Mouse (Mus musculus) kidney, adult 11 months (tissue): ENCODE measurements around the gene Ccdc85c.

Experiments
- DNase-seq: peaks from one replicate; pipeline ENCODE4 v3.0.0; 2022

Ccdc85c gene

DNA sequence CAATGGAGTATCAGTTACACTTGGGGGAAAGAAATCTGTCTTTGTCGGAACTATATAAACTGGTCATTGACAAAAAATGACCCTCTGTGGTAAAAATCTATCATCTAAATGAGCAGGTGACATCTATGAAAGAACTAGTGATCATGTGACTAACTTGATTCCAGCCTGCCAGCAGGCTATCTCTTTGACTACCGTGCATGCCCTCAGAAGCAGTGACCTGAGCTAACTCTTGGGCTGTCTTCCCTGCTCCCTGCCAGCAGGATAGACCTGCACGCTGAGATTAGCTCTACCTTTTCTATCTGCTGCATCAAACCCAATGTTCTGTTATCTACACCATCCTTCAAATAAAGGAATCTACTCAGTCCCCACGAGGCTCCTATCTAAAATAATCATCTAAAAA, 102.6 kb downstream of the Ccdc85c start:
- DNase-seq: no peak

DNA sequence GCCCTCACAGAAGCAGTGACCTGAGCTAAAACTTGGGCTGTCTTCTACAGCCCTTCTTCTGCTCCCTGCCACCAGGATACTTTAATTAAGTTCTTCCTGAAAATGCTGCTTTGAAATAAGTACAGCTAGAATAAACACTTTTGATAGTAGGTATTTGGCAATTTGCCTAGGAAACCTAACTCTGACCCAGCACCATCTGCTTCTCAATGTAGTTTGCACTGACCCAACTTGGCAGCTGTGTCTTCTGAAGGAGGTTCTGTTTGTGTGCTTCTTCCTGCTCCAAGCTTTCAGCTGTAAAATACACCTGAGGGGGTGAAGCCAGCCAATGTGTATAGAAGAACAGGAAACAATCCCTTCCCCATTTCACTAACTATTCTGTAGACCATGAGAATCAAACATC, 103.9 kb downstream of the Ccdc85c start:
- no peak for DNase-seq

DNA sequence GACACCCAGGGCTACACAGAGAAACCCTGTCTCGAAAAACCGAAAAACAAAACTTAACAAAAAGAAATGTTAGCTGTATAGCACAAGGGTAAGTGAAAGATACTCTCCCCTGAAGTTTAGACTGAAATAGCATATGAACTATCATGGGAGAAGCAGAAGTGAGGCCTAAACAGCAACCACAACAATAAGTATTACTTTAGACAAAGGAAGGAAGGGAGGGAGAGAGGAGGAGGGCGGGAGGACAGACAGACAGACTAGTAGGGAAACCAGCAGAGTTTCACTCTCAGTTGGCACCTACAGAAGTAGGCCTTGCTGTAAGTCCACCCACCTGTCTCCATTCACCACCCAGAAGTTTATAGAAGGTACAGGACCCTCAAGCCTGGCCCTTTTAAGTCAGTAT, 104.8 kb downstream of the Ccdc85c start:
- DNase-seq: no peak

DNA sequence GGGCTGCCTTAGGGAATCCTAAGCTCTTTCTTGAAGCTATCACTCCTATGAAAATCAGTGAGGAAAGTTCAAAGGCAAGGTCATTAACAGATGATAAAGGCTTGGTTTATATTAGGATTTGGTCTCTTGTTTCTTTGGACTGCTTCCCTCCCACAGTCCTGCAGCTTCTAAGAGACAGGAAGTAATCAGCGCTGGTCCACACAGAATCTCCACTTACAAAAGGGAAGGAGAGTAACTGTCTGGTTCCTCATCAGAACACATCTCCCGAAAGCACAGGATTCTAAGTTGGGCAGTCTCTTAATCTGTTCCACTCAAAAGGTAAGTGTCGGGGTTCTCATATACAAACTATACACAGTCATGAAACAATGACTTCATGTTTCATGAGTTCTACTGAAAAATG, 106.3 kb downstream of the Ccdc85c start:
- no peak for DNase-seq

DNA sequence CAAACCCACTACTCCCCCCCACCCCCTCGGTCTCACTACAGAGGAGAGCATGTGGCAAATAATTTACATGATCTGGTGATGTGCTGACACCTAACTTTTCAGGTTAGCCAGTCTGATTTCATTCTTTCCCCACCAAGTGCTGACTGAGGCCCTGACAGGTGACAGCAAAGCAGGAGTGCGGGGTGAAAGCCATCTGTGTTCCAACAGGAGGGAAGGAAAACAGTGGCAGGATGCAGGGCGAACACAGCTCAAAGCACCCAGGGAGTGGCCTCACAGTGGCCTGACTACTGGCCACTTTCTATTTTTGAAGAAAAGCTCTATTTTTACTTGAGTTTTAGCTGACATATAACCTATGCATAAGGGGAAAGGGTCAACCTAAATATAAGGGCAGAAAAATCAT, 111.5 kb downstream of the Ccdc85c start:
- DNase-seq: no peak

DNA sequence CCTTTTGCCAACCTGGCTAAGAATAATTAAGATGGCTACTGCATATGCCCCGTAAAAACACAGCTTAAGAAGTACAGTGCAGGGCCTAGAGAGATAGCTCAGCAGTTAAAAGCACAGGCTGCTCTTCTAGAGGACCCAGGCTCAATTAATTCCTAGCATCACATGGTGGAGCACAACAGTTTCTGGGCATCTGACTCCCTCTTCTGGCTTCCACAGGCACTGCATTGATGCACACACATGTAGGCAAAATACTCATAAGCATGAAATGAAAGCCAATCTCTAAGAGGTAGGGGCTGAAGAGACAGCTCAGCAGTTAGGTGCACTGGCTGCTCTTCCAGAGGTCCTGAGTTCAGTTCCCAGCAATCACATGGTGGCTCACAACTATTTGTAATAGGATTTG, 113.2 kb downstream of the Ccdc85c start:
- DNase-seq: no peak

DNA sequence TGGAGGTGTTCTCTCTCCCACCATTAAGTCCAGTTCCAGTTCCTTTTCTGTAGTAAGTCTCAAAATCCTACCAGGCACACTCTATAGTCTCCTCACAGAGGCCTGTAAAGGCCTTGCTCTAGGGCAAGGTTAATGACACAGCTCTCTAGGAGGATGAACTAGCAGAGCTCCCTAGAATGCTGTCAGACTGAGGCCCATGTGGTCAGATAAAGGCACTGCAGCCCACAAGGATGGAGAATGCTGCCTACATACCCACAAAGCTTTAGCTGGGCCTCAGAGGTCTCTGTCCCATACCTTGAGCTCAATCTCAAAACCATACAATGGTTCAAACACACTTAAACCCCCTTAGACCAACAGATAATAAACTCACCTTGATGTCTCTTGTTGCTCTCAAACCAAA, 115.4 kb downstream of the Ccdc85c start:
- no peak for DNase-seq
